Mouse (Mus musculus) E14TG2a.4 (cell line): ENCODE data around the gene Znfx1.

ENCODE experiments used
- CTCF ChIP-seq: conservative IDR thresholded peaks from 2 replicates; pipeline ENCODE4 v1.5.1; 2014; ENCODE audit warnings: low read length
- NANOG ChIP-seq: IDR thresholded peaks from 2 replicates; pipeline ENCODE4 v1.6.1; 2014; ENCODE audit warnings: borderline replicate concordance, low read length, mixed read lengths
- POU5F1 ChIP-seq: IDR thresholded peaks from 2 replicates; pipeline ENCODE4 v1.6.1; 2014; ENCODE audit warnings: low read length, borderline replicate concordance

GRCm38 (mm10) chr2:167080387-167080786 lies 17.6 kb upstream of the Znfx1 start:
- TF ChIP-seq CTCF (no peak), NANOG (no peak), POU5F1 (no peak)
